Mouse (Mus musculus) CH12.LX (cell line): ENCODE data around the gene Fermt2. TPM values are rescaled to one million over a fixed set of nuclear protein-coding genes. Genes with fewer than 3 reads are reported as not detected.
"Not testable (repeated sequence)": the region's sequence is repeated elsewhere in the genome, so short reads cannot be mapped to it uniquely, and the experiment has no call there.

ENCODE experiments used
- DNase-seq: peaks from one replicate; pipeline ENCODE4 v3.0.0-alpha.2; 2013; ENCODE audit errors: extremely low read depth
- H3K27ac ChIP-seq: 2 replicates; pipeline ENCODE4 v1.5.1; 2012; ENCODE audit warnings: low read depth, mild to moderate bottlenecking, control low read depth, moderate library complexity; ENCODE audit not compliant: insufficient read depth
- H3K27me3 ChIP-seq: replicated peaks from 2 replicates; pipeline ENCODE3; 2012; ENCODE audit warnings: inconsistent platforms
- H3K36me3 ChIP-seq, 2 experiments: replicated peaks in 1 of 2; 2 replicates each; pipeline versions ENCODE3 to v1.6.1; 2012; ENCODE audit warnings: inconsistent platforms in 1 of 2, low read length in 1 of 2, mild to moderate bottlenecking in 1 of 2, mixed read lengths in 1 of 2, moderate library complexity in 1 of 2; ENCODE audit not compliant: control insufficient read depth in 1 of 2, insufficient read depth in 1 of 2
- H3K4me1 ChIP-seq, 2 experiments: 2 replicates each; pipeline ENCODE4 v1.6.1; 2012; ENCODE audit warnings: inconsistent platforms in 1 of 2, moderate library complexity in 1 of 2; ENCODE audit not compliant: insufficient read depth in 2 of 2, control insufficient read depth in 1 of 2
- H3K4me2 ChIP-seq: 2 replicates; pipeline ENCODE4 v1.6.1; 2012; ENCODE audit warnings: low read depth, mild to moderate bottlenecking, control low read depth; ENCODE audit not compliant: poor library complexity, insufficient read depth, severe bottlenecking
- H3K4me3 ChIP-seq, 3 experiments: fragments of 150-350 bp in 1 of 3; sonication (generic) in 1 of 3; replicated peaks in 1 of 3; 2 replicates each; pipeline versions ENCODE3 to v1.5.1; 2011 to 2012; ENCODE audit warnings: low read depth in 2 of 3, low read length in 2 of 3, mild to moderate bottlenecking in 2 of 3, moderate library complexity in 2 of 3, control low read depth in 1 of 3, improper control_type of control experiment in 1 of 3, inconsistent platforms in 1 of 3, mixed read lengths in 1 of 3; ENCODE audit not compliant: poor library complexity in 1 of 3
- H3K79me2 ChIP-seq: replicated peaks from 2 replicates; pipeline ENCODE4 v1.6.1; 2012; ENCODE audit warnings: mild to moderate bottlenecking, moderate library complexity; ENCODE audit not compliant: control insufficient read depth, poor library complexity, insufficient read depth, severe bottlenecking; ENCODE audit errors: extremely low read depth
- H3K9ac ChIP-seq: 2 replicates; pipeline ENCODE4 v1.6.1; 2012; ENCODE audit warnings: low read depth, mild to moderate bottlenecking, control low read depth, moderate library complexity; ENCODE audit not compliant: insufficient read depth
- H3K9me3 ChIP-seq: replicated peaks from 2 replicates; pipeline ENCODE3; 2012; ENCODE audit warnings: low read length, inconsistent platforms, mixed read lengths
- CHD2 ChIP-seq: IDR thresholded peaks from 2 replicates; pipeline ENCODE4 v1.6.1; 2011; ENCODE audit warnings: low read length, improper control_type of control experiment
- CTCF ChIP-seq, 2 experiments: IDR thresholded peaks in 1 of 2; conservative IDR thresholded peaks in 1 of 2; 2 replicates each; pipeline ENCODE4 v1.5.1; 2011 to 2012; ENCODE audit warnings: low read depth in 2 of 2, low read length in 2 of 2, improper control_type of control experiment in 1 of 2, inconsistent platforms in 1 of 2, mild to moderate bottlenecking in 1 of 2, moderate library complexity in 1 of 2
- E2F4 ChIP-seq: IDR thresholded peaks from 2 replicates; pipeline ENCODE4 v1.6.1; 2011; ENCODE audit warnings: low read depth, low read length, improper control_type of control experiment; ENCODE audit not compliant: insufficient replicate concordance
- JUN ChIP-seq: IDR thresholded peaks from 2 replicates; pipeline ENCODE4 v1.6.1; 2011; ENCODE audit warnings: low read depth, mild to moderate bottlenecking, low read length, improper control_type of control experiment, moderate library complexity; ENCODE audit not compliant: insufficient read depth
- JUND ChIP-seq: conservative IDR thresholded peaks from 2 replicates; pipeline ENCODE4 v1.6.1; 2011; ENCODE audit warnings: low read depth, low read length, improper control_type of control experiment
- KAT2A ChIP-seq: IDR thresholded peaks from 2 replicates; pipeline ENCODE4 v1.6.1; 2012; ENCODE audit warnings: low read length, improper control_type of control experiment, inconsistent platforms; ENCODE audit not compliant: insufficient replicate concordance
- MAFK ChIP-seq: IDR thresholded peaks from 2 replicates; pipeline ENCODE4 v1.6.1; 2011; ENCODE audit warnings: low read length, improper control_type of control experiment; ENCODE audit not compliant: insufficient replicate concordance
- MAZ ChIP-seq: IDR thresholded peaks from 2 replicates; pipeline ENCODE4 v1.6.1; 2012; ENCODE audit warnings: low read depth, mild to moderate bottlenecking, inconsistent platforms, low read length, improper control_type of control experiment, moderate library complexity
- MYC ChIP-seq: IDR thresholded peaks from 2 replicates; pipeline ENCODE4 v1.6.1; 2011; ENCODE audit warnings: low read depth, mild to moderate bottlenecking, improper control_type of control experiment, low read length
- POLR2A ChIP-seq: IDR thresholded peaks from 2 replicates; pipeline ENCODE4 v1.6.1; 2011; ENCODE audit warnings: low read depth, mild to moderate bottlenecking, improper control_type of control experiment, low read length
- RCOR1 ChIP-seq: conservative IDR thresholded peaks from 2 replicates; pipeline ENCODE4 v1.6.1; 2012; ENCODE audit warnings: low read depth, mild to moderate bottlenecking, inconsistent platforms, low read length, improper control_type of control experiment
- SIN3A ChIP-seq: IDR thresholded peaks from 2 replicates; pipeline ENCODE4 v1.6.1; 2012; ENCODE audit warnings: low read length, improper control_type of control experiment, inconsistent platforms
- SMC3 ChIP-seq: IDR thresholded peaks from 2 replicates; pipeline ENCODE4 v1.6.1; 2011; ENCODE audit warnings: low read depth, low read length, improper control_type of control experiment
- TBP ChIP-seq: conservative IDR thresholded peaks from 2 replicates; pipeline ENCODE4 v1.6.1; 2011; ENCODE audit warnings: low read depth, low read length, improper control_type of control experiment
- TCF12 ChIP-seq: IDR thresholded peaks from 2 replicates; pipeline ENCODE4 v1.6.1; 2014; ENCODE audit warnings: low read depth, mild to moderate bottlenecking, inconsistent platforms, low read length, improper control_type of control experiment
- ZKSCAN1 ChIP-seq: IDR thresholded peaks from 2 replicates; pipeline ENCODE4 v1.6.1; 2012; ENCODE audit warnings: low read depth, inconsistent platforms, low read length, improper control_type of control experiment, borderline replicate concordance
- ZMIZ1 ChIP-seq: IDR thresholded peaks from 2 replicates; pipeline ENCODE4 v1.6.1; 2012; ENCODE audit warnings: low read depth, mild to moderate bottlenecking, inconsistent platforms, low read length, improper control_type of control experiment
- dilution Hi-C: fragments of 300-500 bp; cut with MboI; formaldehyde crosslinking; loops from 2 replicates; pipeline ENCODE4 v1.14.3; 2020; ENCODE audit warnings: low sequenced_read_pairs; ENCODE audit not compliant: extremely low pct_unique_long_range_greater_than_20kb, extremely low pct_ligation_motif_present
- in situ Hi-C: fragments of 300-500 bp; cut with MboI; formaldehyde crosslinking; loops from 3 replicates; pipeline ENCODE4 v1.14.3; 2019; ENCODE audit warnings: low sequenced_read_pairs, low pct_ligation_motif_present, low pct_unique_long_range_greater_than_20kb, mixed read lengths
- polyA plus RNA-seq: library from polyadenylated mRNA; unstranded; fragments of >175 nt; gene quantifications from 2 replicates; pipeline ENCODE4 v1.2.1, GENCODE M21; 2012; ENCODE audit warnings: low read depth; ENCODE audit not compliant: insufficient read length
- total RNA-seq, 2 experiments: library from RNA; depleted of rRNA; stranded (reverse); fragments of 300-350 nt in 1 of 2; fragments of >200 nt in 1 of 2; gene quantifications; 2 replicates each; pipeline ENCODE4 v1.2.3; 2012 to 2014

Gene Fermt2
- total and polyA plus RNA-seq, 3 experiments: 0.41 TPM; not detected in 2

DNA sequence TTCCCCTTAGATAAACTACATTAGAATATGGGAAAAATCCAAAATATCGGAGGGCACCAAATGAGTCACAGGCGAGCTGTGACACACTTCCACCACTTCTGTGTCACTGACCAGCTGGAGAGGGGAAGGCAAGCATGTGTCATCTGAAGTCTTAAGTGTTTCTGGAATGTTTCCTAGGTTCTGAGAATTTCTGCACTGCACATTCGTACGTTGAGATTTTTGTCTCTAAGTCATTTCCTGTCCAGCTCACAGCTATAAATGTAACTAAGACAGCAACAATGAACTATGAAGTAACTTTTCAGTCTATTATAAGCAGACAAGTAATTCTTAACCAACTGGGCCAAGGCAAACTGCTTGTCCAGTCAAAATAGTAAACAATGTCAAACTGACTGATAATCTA, 37.9 kb downstream of the Fermt2 start:
- in situ Hi-C loops: no loop called here
- Histone ChIP-seq H3K27ac (no peak overlapping the region), H3K4me2 (no peak overlapping the region), H3K4me3 (no peak overlapping the region), H3K9ac (no peak overlapping the region), H3K9me3 (peaks cover 2% of the 10 kb centered on the region), H3K79me2 (no peaks in the 10 kb centered on the region), H3K36me3 (no peaks in the 10 kb centered on the region), H3K27me3 (no peaks in the 10 kb centered on the region), H3K4me1 (no peaks in the 10 kb centered on the region)
- no peak for TF ChIP-seq ZKSCAN1
- dilution Hi-C loops: no loop called here
- no peak for DNase-seq

DNA sequence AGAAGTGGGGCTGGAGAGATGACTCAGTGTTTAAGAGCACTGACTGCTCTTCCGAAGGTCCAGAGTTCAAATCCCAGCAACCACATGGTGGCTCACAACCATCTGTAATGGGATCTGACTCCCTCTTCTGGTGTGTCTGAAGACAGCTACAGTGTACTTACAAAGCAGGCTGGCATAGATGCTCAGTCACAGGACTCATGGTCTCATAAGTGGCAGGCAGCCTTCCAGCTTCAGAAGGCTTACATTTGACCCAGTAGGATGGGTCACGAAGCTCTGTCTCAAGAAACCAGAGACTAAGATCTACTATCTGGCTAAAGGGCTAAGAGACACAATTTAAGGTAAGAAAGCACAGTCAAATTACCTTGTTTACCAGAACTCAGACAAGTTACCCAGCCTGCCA, 42.7 kb downstream of the Fermt2 start:
- in situ Hi-C loops, H3K4me1 ChIP-seq, dilution Hi-C loops, H3K79me2 ChIP-seq, DNase-seq, H3K4me2 ChIP-seq, H3K36me3 ChIP-seq, H3K27me3 ChIP-seq, H3K9me3 ChIP-seq, H3K27ac ChIP-seq, H3K4me3 ChIP-seq, H3K9ac ChIP-seq: not testable (repeated sequence)

DNA sequence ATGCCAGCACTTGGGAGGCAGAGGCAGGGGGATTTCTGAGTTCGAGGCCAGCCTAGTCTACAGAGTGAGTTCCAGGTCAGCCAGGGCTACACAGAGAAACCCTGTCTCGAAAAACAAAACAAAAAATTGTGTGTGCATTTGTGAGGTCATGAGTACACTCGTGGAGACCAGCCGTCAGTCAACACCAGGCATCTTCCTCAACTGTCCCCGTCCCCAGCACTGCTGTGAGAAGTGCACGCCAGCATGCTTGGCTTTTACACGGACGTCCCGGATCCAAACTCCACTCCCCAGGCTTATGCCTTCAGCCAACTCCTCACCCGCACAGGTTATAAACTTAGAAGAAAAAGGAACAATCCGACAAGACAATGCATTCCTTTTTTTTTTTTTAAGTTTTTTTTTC, 46.6 kb downstream of the Fermt2 start:
- DNase-seq, H3K36me3 ChIP-seq, dilution Hi-C loops, H3K79me2 ChIP-seq, H3K27me3 ChIP-seq, H3K4me1 ChIP-seq, H3K9ac ChIP-seq, in situ Hi-C loops, H3K4me2 ChIP-seq, H3K9me3 ChIP-seq, H3K4me3 ChIP-seq, H3K27ac ChIP-seq: not testable (repeated sequence)

DNA sequence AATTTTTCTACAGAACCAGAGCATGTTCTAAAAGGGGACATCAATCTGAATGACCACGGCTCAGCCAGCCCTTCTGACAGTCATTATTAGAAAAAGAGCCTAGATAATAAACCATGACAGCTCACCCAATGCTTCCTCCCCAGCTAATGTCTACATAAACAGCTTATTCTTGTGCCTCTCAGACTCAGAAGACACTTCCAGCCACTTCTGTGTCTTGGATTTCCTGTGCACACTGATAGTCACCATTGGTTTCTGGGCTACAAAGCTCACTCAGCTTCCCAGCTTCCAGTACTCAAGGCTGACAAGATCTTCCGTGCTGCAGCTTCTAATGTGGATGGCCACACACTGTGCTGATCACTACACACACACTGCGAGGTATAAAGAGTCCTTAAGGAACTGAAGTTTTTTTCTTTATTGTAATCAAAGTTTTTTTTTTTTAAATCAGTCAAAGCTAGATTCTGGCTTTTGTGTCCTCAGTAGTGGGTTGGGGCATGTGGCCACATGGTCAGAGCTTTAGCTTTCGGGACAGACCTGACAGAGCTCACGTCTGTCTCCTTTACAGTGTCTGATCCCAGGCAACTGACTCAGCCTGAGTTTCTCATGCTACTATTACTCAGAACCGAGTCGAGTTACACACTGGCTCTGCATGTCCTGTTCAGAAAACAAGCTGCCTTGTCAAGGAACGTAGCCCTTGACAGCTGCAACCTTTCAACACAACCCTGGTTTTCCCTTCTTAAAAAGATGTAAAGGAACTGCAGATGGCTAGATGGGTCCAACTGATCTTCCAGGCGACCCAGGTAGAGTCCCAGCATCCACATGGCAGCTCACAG, 50.7 kb downstream of the Fermt2 start:
- H3K27ac ChIP-seq: no peak overlapping the region
- TF ChIP-seq KAT2A (no peak), CTCF (conservative IDR thresholded peaks at IDR 0.05 in 1 of 2, IDR thresholded peaks at IDR 0.05 in 1 of 2; ENCODE audit: low read depth in 2 of 2, low read length in 2 of 2) (no peak), JUND (no peak), TBP (no peak), RCOR1 (no peak), TCF12 (no peak), MAFK (no peak), CHD2 (no peak), SMC3 (no peak), E2F4 (no peak), POLR2A (no peak), MYC (no peak), MAZ (no peak), JUN (no peak), ZMIZ1 (no peak), SIN3A (no peak)
- TF ChIP-seq, all 38 proteins: peak for 0
- no peak for DNase-seq
- H3K9ac ChIP-seq: no peak overlapping the region
- no peaks in the 10 kb centered on the region for H3K27me3 ChIP-seq
- no peaks in the 10 kb centered on the region for H3K4me1 ChIP-seq
- H3K36me3 ChIP-seq: no peaks in the 10 kb centered on the region
- no peaks in the 10 kb centered on the region for H3K9me3 ChIP-seq
- H3K4me2 ChIP-seq: no peak overlapping the region
- in situ Hi-C loops: no loop called here
- H3K4me3 ChIP-seq: no peak overlapping the region
- dilution Hi-C loops: no loop called here
- no peaks in the 10 kb centered on the region for H3K79me2 ChIP-seq
